Comparison of ENCODE assay signal across 8 mouse cellular contexts in the genomic region with DNA sequence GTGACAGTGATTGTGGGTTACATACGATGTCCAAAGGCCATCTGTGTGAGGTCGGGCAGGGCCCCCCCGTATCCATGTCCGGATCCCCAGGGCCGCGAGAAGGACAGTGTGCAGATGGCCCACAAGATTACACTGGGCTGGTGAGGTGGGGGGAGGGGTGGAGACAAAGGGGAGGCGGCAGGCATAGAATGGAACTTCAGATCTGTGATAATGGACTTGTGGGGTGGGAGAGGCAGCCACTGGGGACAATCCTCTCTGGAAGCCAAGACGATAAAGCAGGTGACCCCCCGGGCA.
A peak's percentile ranks its signal among the peaks of the same experiment; 100 is the strongest.
DNase-seq lines count a peak whose midpoint lies in the region; ATAC-seq and TF ChIP-seq lines count a peak whose summit lies in the region.

No protein-coding gene starts in this region.

- H3K4me1 ChIP-seq in embryonic facial prominence, embryonic 10.5 days: peaks cover 95% of the 10 kb centered on the region
- peaks cover 38% of the 10 kb centered on the region for H3K4me1 ChIP-seq in limb, embryonic 11.5 days (ENCODE audit: control insufficient read depth, insufficient read depth, low read length)
- peaks cover 29% of the 10 kb centered on the region for H3K4me1 ChIP-seq in neural tube, embryonic 14.5 days (ENCODE audit: control insufficient read depth, insufficient read depth, low read length)

- H3K27ac ChIP-seq in layer of hippocampus, adult 2 months: peak overlapping the region; percentile 82; the same call in 1 of the 2 replicates
- peak overlapping the region; percentile 86 for H3K27ac ChIP-seq in embryonic facial prominence, embryonic 10.5 days (replicated peaks)
- H3K27ac ChIP-seq in limb, embryonic 11.5 days (replicated peaks; ENCODE audit: low read depth, low read length): peak overlapping the region; percentile 63; the same call in 1 of the 2 replicates
- peak overlapping the region; percentile 84 for H3K27ac ChIP-seq in neural tube, embryonic 14.5 days (ENCODE audit: low read depth, low read length)

- H3K9me3 ChIP-seq in embryonic facial prominence, embryonic 10.5 days: no peaks in the 10 kb centered on the region
- H3K9me3 ChIP-seq in limb, embryonic 11.5 days (ENCODE audit: control insufficient read depth, low read length): no peaks in the 10 kb centered on the region
- H3K9me3 ChIP-seq in neural tube, embryonic 14.5 days (ENCODE audit: control insufficient read depth, low read length): no peaks in the 10 kb centered on the region

- no peak overlapping the region for H3K4me3 ChIP-seq in layer of hippocampus, adult 2 months
- H3K4me3 ChIP-seq in embryonic facial prominence, embryonic 10.5 days: peak overlapping the region; percentile 43
- no peak overlapping the region for H3K4me3 ChIP-seq in limb, embryonic 11.5 days (ENCODE audit: low read depth, low read length)
- no peak overlapping the region for H3K4me3 ChIP-seq in neural tube, embryonic 14.5 days (ENCODE audit: low read depth, low read length)

- H3K27me3 ChIP-seq in embryonic facial prominence, embryonic 10.5 days (replicated peaks; ENCODE audit: low read depth, poor library complexity, severe bottlenecking): peaks cover 29% of the 10 kb centered on the region
- H3K27me3 ChIP-seq in limb, embryonic 11.5 days (ENCODE audit: control insufficient read depth, insufficient read depth, low read length): no peaks in the 10 kb centered on the region
- H3K27me3 ChIP-seq in neural tube, embryonic 14.5 days (ENCODE audit: control insufficient read depth, insufficient read depth, low read length): no peaks in the 10 kb centered on the region

- intact Hi-C loops in left cerebral cortex, postnatal 10 days (cut with DNase I): no loop called here

- TF ChIP-seq CTCF in layer of hippocampus, adult 2 months (conservative IDR thresholded peaks at IDR 0.05): no peak

- H3K9ac ChIP-seq in limb, embryonic 11.5 days (ENCODE audit: low read length): no peak overlapping the region
- peak overlapping the region; percentile 25; the same call in 1 of the 2 replicates for H3K9ac ChIP-seq in neural tube, embryonic 14.5 days (replicated peaks; ENCODE audit: low read depth, low read length)

- peak; percentile 4; the same call in 1 of the 2 replicates for ATAC-seq in limb, embryonic 11.5 days (ENCODE audit: insufficient number of reproducible peaks, low FRiP score, low TSS enrichment, low read depth)
- ATAC-seq in neural tube, embryonic 14.5 days (ENCODE audit: low read depth): peak; percentile 33; the same call in 1 of the 2 replicates

- H3K36me3 ChIP-seq in embryonic facial prominence, embryonic 10.5 days (replicated peaks): peaks cover 8% of the 10 kb centered on the region; the same call in 1 of the 2 replicates
- H3K36me3 ChIP-seq in limb, embryonic 11.5 days (ENCODE audit: control insufficient read depth, insufficient read depth, low read length): no peaks in the 10 kb centered on the region
- no peaks in the 10 kb centered on the region for H3K36me3 ChIP-seq in neural tube, embryonic 14.5 days (ENCODE audit: control insufficient read depth, insufficient read depth, low read length)

- under 1% methylated on average over 9 of the region's 9 CpGs for WGBS in embryonic facial prominence, embryonic 10.5 days
- 0% methylated on average over 9 of the region's 9 CpGs for WGBS in limb, embryonic 11.5 days
- WGBS in neural tube, embryonic 14.5 days: 5% methylated on average over 9 of the region's 9 CpGs

- H3K4me2 ChIP-seq in limb, embryonic 11.5 days (ENCODE audit: low read depth, severe bottlenecking): peak overlapping the region; percentile 46; the same call in 1 of the 2 replicates
- H3K4me2 ChIP-seq in neural tube, embryonic 14.5 days (ENCODE audit: low read depth, low read length): 0 out of 2 replicates have a peak overlapping the region, but pooled peaks have one; percentile 7

- no peak for DNase-seq in layer of hippocampus, adult 2 months (ENCODE audit: low spot score in 2 of 2)
- no peak for DNase-seq in layer of hippocampus, postnatal 14 days (ENCODE audit: low spot score in 2 of 2)
- DNase-seq in embryonic facial prominence, embryonic 10.5 days (ENCODE audit: low spot score): peak; percentile 73
- DNase-seq in limb, embryonic 11.5 days (ENCODE audit: low spot score): peak; percentile 61
- no peak for DNase-seq in right cerebral cortex, postnatal 36 days (ENCODE audit: low spot score in 2 of 2)
- no peak for DNase-seq in urinary bladder, adult 18-20 months (ENCODE audit: low spot score in 2 of 2)
- no peak for DNase-seq in left cerebral cortex, postnatal 10 days (ENCODE audit: extremely low spot score in 1 of 2, low spot score in 2 of 2)

Comparison
In these comparisons a context has a peak if more than half of its experiments do, and no peak if none do; other contexts are left out.
1. DNase-seq: peak in embryonic facial prominence, embryonic 10.5 days (single experiment) and limb, embryonic 11.5 days (single experiment); none in layer of hippocampus, adult 2 months (0 of 2), layer of hippocampus, postnatal 14 days (0 of 2), right cerebral cortex, postnatal 36 days (0 of 2), urinary bladder, adult 18-20 months (0 of 2) and left cerebral cortex, postnatal 10 days (0 of 2).
2. Peak in every context shown above with its lines, with median percentiles within 50 percentile points of each other: H3K27ac ChIP-seq.